Mouse (Mus musculus) macrophage (primary cell): ENCODE results near the gene Bzw2. TPM values are rescaled to one million over a fixed set of nuclear protein-coding genes. Genes with fewer than 3 reads are reported as not detected.

Experiments
- H3K27ac ChIP-seq: fragments of 350-480 bp; formaldehyde crosslinking; 2 replicates; pipeline ENCODE4 v1.9.0; 2021
- H3K36me3 ChIP-seq: fragments of 350-480 bp; formaldehyde crosslinking; 2 replicates; pipeline ENCODE4 v1.9.0; 2021; ENCODE audit errors: inconsistent target
- H3K4me3 ChIP-seq: fragments of 350-480 bp; formaldehyde crosslinking; 2 replicates; pipeline ENCODE4 v1.9.0; 2021; ENCODE audit errors: inconsistent target
- H3K79me2 ChIP-seq: fragments of 350-480 bp; formaldehyde crosslinking; 2 replicates; pipeline ENCODE4 v1.9.0; 2021; ENCODE audit errors: inconsistent target
- WGBS: methylation state at CpG from one replicate; pipeline ENCODE4 v1.1.7; 2026; ENCODE audit warnings: inconsistent platforms; ENCODE audit not compliant: missing documents; 5-methylcytosine and 5-hydroxymethylcytosine counted together
- polyA plus RNA-seq: library from polyadenylated mRNA; stranded (reverse); fragments of 250-400 nt; gene quantifications from 3 replicates; pipeline ENCODE4 v1.2.4, GENCODE M21; 2018; ENCODE audit warnings: inconsistent platforms

The Bzw2 gene
- polyA plus RNA-seq, 1 experiment from 2014 or later, result 14.2 TPM

DNA sequence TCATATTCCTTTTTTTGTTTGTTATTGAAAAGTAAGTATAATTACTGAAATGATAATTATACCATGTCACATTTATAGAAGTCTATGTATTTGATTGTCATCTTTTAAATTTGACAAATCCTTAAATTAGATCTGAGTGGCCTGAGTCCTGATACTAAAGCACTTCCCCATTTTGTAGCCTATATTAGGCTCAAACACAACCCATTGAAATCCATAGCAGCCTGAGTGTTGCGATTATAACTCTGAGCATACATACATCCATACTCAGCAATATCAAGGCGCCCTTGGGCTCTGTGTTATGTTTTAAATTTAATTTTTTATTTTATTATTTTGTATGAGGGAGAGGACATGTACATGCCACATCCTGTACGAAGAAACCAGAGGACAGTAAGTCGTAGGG lies 87.6 kb downstream of the Bzw2 start:
- Histone ChIP-seq H3K79me2 (no peaks in the 10 kb centered on the region), H3K27ac (no peak overlapping the region), H3K4me3 (no peak overlapping the region), H3K36me3 (no peaks in the 10 kb centered on the region)
- 79% methylated on average over 3 of the region's 4 CpGs for WGBS

DNA sequence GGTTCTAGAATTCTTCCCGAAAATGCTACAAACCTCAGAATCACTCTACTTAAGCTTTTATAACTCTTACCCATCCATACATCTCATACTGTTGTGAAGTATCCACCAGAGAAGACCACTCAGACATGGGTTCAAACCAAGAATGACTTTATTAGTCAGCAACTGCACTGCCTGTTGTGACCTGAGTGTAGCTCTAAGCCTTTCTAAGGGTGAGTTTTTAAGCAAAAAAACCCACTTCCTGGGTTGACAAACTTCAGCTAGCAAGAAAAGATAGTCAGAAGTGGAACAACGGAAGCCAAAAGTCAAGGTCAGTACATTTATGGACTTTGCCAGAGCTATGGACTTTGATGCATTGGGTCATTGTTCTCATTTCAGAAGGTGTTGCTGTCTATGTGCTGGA lies 90.3 kb downstream of the Bzw2 start:
- Histone ChIP-seq H3K79me2 (no peaks in the 10 kb centered on the region), H3K36me3 (no peaks in the 10 kb centered on the region), H3K4me3 (no peak overlapping the region), H3K27ac (no peak overlapping the region)
- WGBS, result 91% methylated on average over 2 of the region's 2 CpGs

DNA sequence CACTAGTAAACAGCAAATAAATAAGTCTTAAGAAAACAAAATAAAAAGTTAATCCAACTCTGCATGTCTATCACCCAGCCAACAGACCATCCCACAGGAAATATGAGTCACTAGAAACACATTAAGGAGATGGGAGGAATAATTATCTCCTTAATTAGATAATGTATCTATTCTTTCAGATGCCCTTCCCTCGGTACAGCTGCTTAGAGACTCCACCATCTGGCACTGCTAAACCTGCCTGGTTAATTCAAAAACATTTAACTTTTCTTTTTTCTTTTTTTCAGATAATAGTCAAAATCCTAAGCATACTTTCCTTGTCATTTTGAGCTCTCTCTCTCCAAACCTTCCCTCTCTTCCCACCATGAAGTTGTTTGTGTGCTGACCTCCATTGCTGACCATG lies 92.0 kb downstream of the Bzw2 start:
- H3K27ac ChIP-seq, result no peak overlapping the region
- no peaks in the 10 kb centered on the region for H3K79me2 ChIP-seq
- H3K4me3 ChIP-seq, result no peak overlapping the region
- H3K36me3 ChIP-seq, result no peaks in the 10 kb centered on the region
- WGBS, result 100% methylated on average over 1 of the region's 1 CpGs

DNA sequence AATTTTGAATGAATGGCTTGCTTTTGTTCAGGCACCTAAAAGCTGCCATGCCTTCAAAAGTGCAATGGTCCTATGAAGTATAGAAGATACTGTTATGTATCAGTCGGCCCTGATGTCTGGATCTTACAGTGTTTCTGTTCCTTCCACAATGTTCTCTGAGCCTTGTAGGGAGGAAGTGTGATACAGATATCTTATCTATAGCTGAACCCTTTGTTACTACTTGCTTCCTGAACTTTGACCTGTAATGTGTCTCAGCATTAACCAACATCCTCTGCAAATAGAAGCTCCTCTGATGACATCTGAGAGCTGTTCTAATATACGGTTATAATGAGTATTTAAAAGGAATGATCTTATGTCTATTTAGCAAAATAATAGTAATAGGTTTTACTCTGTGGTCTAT lies 100.2 kb downstream of the Bzw2 start:
- Histone ChIP-seq H3K36me3 (no peaks in the 10 kb centered on the region), H3K79me2 (no peaks in the 10 kb centered on the region), H3K27ac (no peak overlapping the region), H3K4me3 (no peak overlapping the region)
- WGBS, result 62% methylated on average over 2 of the region's 2 CpGs

DNA sequence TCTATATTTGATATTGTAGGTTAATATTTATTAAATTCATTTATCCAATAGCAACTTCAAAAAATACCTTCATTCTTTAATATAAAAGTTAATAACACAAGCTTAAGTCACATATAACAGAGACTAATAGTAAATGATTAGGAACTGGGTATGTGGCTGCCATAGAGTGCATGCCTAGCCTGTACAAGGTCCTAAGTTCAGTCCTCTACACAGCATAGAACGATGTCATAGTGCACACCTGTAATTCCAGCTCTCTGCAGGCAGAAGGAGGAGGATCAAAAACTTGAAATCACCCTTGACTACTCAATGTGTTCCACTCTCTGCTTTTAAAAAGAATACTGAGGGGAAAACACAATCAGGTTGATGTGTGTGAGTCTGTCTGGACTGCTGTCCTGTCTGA lies 107.6 kb downstream of the Bzw2 start:
- 100% methylated on average over 1 of the region's 1 CpGs for WGBS
- H3K4me3 ChIP-seq, result no peak overlapping the region

DNA sequence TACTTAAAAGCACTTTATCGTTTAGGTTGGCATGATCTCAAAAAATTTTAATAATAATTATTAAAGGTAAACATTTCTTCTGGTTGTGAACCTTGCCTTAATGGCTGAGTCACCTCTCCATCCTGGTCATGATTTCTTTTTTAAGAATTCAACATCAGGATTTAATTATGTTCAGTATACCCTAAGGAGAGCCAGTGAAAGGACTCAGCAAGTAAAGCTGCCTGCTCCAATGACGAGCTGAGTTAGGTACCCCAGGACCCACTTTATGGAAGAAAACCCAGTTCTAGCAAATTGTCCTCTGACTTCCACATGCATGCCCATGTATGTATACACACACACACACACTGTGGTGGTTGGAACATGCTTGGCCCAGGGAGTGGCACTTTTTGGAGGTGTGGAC lies 110.3 kb downstream of the Bzw2 start:
- 93% methylated on average over 2 of the region's 2 CpGs for WGBS
- no peak overlapping the region for H3K4me3 ChIP-seq
- H3K27ac ChIP-seq, result no peak overlapping the region
- no peaks in the 10 kb centered on the region for H3K36me3 ChIP-seq
- H3K79me2 ChIP-seq, result no peaks in the 10 kb centered on the region

More for the DNA sequence above, 107.6 kb downstream of the Bzw2 start:
- no peaks in the 10 kb centered on the region for H3K36me3 ChIP-seq
- no peak overlapping the region for H3K27ac ChIP-seq
- no peaks in the 10 kb centered on the region for H3K79me2 ChIP-seq

DNA sequence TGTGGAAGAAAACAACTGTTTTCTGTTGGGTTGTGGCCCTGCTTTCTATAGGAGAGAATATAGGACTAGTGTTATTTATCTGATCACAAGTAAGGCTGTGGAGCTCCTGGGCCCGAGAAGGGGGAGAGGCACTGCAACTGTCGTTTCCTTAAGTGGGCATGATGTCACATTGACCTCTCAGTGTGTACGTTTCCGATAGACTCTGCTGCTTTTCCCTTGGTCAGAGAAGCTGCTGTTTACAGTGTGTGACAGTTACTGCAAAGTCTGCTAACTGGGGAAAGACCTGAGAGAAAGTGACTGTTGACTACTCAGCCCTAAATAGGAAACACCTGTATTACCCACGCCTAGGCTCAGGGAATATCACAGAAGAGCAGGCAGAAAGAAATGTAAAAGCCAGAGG lies 111.7 kb downstream of the Bzw2 start:
- 12% methylated on average over 5 of the region's 5 CpGs for WGBS
- Histone ChIP-seq H3K36me3 (no peaks in the 10 kb centered on the region), H3K27ac (no peak overlapping the region), H3K4me3 (no peak overlapping the region), H3K79me2 (no peaks in the 10 kb centered on the region)

DNA sequence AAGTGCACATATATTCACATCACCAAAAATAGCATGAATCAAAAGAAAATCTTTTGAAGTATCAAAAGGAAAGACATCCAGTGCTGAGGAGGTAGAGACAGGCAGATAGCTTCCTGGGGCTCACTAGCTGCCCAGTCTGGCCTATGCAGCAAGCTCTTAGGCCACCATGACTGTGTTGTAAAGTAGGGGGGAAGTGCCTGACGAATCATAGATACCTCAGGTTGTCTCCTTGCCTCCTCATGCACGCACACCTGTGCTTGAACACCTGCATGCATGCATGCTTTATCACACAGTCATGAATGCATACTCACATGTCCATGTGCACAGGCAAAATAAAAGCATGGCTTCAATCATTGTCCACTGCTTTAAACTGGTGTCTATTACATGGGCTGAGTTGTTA lies 113.2 kb downstream of the Bzw2 start:
- no peak overlapping the region for H3K4me3 ChIP-seq
- H3K36me3 ChIP-seq, result no peaks in the 10 kb centered on the region
- H3K27ac ChIP-seq, result no peak overlapping the region
- WGBS, result 89% methylated on average over 2 of the region's 2 CpGs
- H3K79me2 ChIP-seq, result no peaks in the 10 kb centered on the region

DNA sequence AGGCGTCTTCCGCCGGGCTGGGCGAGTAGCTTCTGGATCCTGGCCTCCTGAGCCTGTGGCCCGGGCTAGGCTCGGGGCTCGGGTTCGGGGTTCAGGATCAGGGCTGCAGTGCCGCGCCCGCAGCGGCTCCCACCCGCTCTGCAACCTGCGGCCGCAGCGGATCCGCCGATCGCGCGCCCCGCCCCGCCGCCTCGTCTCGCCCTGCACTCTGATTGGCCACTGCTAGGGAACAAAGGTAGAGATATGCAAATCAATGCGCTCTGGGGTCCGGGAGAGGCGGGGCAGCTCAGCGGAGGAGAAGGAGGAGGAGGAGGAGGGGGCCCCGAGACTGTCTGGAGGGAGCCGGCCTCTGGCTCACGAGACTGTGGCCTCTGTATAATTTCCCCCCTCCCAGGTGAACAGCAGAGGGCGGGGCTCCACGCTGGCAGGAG lies 115.5 kb downstream of the Bzw2 start, which contains the start of gene Tspan13:
Gene Tspan13, minus strand, starts transcription at position 153 of the 431 bp plus-strand sequence.
- peak within 1 kb of the TSS; percentile 28 for H3K4me3 ChIP-seq

More for the DNA sequence above, 115.5 kb downstream of the Bzw2 start, which contains the start of gene Tspan13:
- WGBS, result 4% methylated on average over 34 of the region's 35 CpGs
- Histone ChIP-seq H3K27ac (no peak within 1 kb of the TSS), H3K79me2 (no peaks in the 10 kb centered on the region), H3K36me3 (no peaks in the 10 kb centered on the region)

Other genes starting within 250 kb of the Bzw2 start
- not detected in 3 replicates for gene Agr3, start 232.5 kb downstream of the Bzw2 start, polyA plus RNA-seq
- gene Agr2, start 165.2 kb downstream of the Bzw2 start, polyA plus RNA-seq, result not detected in 3 replicates
- 10.1 to 18.2 TPM (median 17.7 TPM) in 3 replicates for gene Tspan13, start 115.6 kb downstream of the Bzw2 start, polyA plus RNA-seq
- 10.6 to 18.2 TPM (median 16.7 TPM) in 3 replicates for gene Ankmy2, start 966 bp downstream of the Bzw2 start, polyA plus RNA-seq
- not detected in 3 replicates for gene Lrrc72, start 95.3 kb upstream of the Bzw2 start, polyA plus RNA-seq
- not detected in 3 replicates for gene Sostdc1, start 156.1 kb upstream of the Bzw2 start, polyA plus RNA-seq
- gene Ispd, start 223.4 kb upstream of the Bzw2 start, polyA plus RNA-seq, result 0.82 to 1.9 TPM (median 1.4 TPM) in 3 replicates
- gene D630036H23Rik, start 224.1 kb upstream of the Bzw2 start, polyA plus RNA-seq, result not detected in 3 replicates